In the genomic region with DNA sequence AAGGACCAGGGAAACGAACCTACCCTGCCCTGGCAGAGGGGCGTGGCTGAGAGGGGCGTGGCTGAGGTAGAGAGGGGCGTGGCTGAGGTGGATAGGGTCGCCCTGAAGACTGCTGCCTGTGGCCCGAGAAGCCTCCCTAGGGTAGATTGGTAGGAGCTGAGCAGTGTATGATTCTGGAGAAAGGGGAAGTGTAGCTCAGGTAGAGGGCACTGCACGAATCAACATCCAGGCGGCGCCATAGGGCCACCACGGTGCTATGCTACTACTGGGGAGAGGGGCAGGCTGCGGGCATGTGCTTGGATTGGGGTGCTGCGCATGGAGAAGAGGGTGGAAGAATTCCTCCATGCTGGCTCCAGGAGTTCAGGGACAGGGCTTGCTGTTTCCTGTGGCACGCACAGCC, we compare ENCODE assay signal across 7 mouse cellular contexts. TPM values are rescaled to one million over a fixed set of nuclear protein-coding genes. Genes with fewer than 3 reads are reported as not detected.
DNase-seq lines count a peak whose midpoint lies in the region; ATAC-seq and TF ChIP-seq lines count a peak whose summit lies in the region.

No protein-coding gene starts in this region.

- no peaks in the 10 kb centered on the region for H3K36me3 ChIP-seq in kidney, adult 2 months (ENCODE audit: control insufficient read depth, insufficient read depth, low read length)
- no peaks in the 10 kb centered on the region for H3K36me3 ChIP-seq in hindbrain, embryonic 13.5 days

- peaks cover 28% of the 10 kb centered on the region for H3K4me1 ChIP-seq in kidney, adult 2 months (ENCODE audit: control insufficient read depth, insufficient read depth, low read length)
- H3K4me1 ChIP-seq in hindbrain, embryonic 13.5 days (replicated peaks), result peaks cover 26% of the 10 kb centered on the region

- TF ChIP-seq CTCF in kidney, adult 2 months (conservative IDR thresholded peaks at IDR 0.05; ENCODE audit: insufficient read depth, insufficient read length, low read depth, low read length), result peak; percentile 37
- peak; percentile 27; the same call in 1 of the 2 replicates for TF ChIP-seq CTCF in brain, embryonic 14.5 days (IDR thresholded peaks at IDR 0.05; ENCODE audit: borderline replicate concordance, extremely low read depth, insufficient read depth, insufficient read length)

- TF ChIP-seq POLR2A in kidney, adult 2 months (IDR thresholded peaks at IDR 0.05; ENCODE audit: low read depth, low read length), result no peak
- TF ChIP-seq POLR2A in brain, embryonic 14.5 days (IDR thresholded peaks at IDR 0.05; ENCODE audit: borderline replicate concordance, extremely low read depth, insufficient read depth, insufficient read length, poor library complexity, severe bottlenecking), result no peak

- peak; percentile 37 for DNase-seq in kidney, adult 2 months
- no peak for DNase-seq in kidney, adult 18-20 months
- peak; percentile 89 for DNase-seq in ES-CJ7 (ENCODE audit: low read depth, low spot score)
- no peak for DNase-seq in brain, embryonic 14.5 days (ENCODE audit: low read depth)
- no peak for DNase-seq in frontal cortex, postnatal 14 days (ENCODE audit: low spot score in 2 of 2)

- H3K27me3 ChIP-seq in kidney, adult 2 months (replicated peaks; ENCODE audit: control insufficient read depth, insufficient read depth, low read length), result no peaks in the 10 kb centered on the region
- H3K27me3 ChIP-seq in hindbrain, embryonic 13.5 days, result peaks cover 11% of the 10 kb centered on the region; the same call in 1 of the 2 replicates

- H3K9me3 ChIP-seq in hindbrain, embryonic 13.5 days, result no peaks in the 10 kb centered on the region

- no peak overlapping the region for H3K4me2 ChIP-seq in hindbrain, embryonic 13.5 days

- 65% methylated on average over 13 of the region's 13 CpGs for WGBS in kidney, adult 2 months
- 50% methylated on average over 13 of the region's 13 CpGs for WGBS in hindbrain, embryonic 13.5 days

- no peak overlapping the region for H3K4me3 ChIP-seq in kidney, adult 2 months (ENCODE audit: insufficient read depth, low read depth, low read length)
- H3K4me3 ChIP-seq in hindbrain, embryonic 13.5 days, result no peak overlapping the region

- H3K9ac ChIP-seq in hindbrain, embryonic 13.5 days, result no peak overlapping the region

- peak; percentile 72 for ATAC-seq in neutrophil, adult 5-6 weeks (ENCODE audit: extremely low read depth, insufficient number of reproducible peaks, low FRiP score, poor library complexity, severe bottlenecking)
- no peak for ATAC-seq in hindbrain, embryonic 13.5 days (ENCODE audit: low FRiP score)

- no peak overlapping the region for H3K27ac ChIP-seq in kidney, adult 2 months (ENCODE audit: insufficient read depth, low read depth, low read length)
- H3K27ac ChIP-seq in hindbrain, embryonic 13.5 days, result no peak overlapping the region

RNA-seq across cellular contexts. Expression of a gene that starts 42.3 kb away (rescaled TPM):
- 26.2 and 64.8 TPM in 2 replicates for polyA plus RNA-seq in kidney, adult 2 months (2012; rRNA removed)
- polyA plus RNA-seq in brain, embryonic 14.5 days (2012; rRNA removed), result 3.1 and 11.8 TPM in 2 replicates
- 6.3 and 6.4 TPM in 2 replicates for total RNA-seq in neutrophil, adult 5-6 weeks (2017)
- 17.2 and 19.1 TPM in 2 replicates for polyA plus RNA-seq in hindbrain, embryonic 13.5 days (2015; fragmentation: Nextera tagmentation; extraction: Ambion mirVana)

Comparison
In these comparisons a context has a peak if more than half of its experiments do, and no peak if none do; other contexts are left out.
1. DNase-seq: peak in kidney, adult 2 months (single experiment) and ES-CJ7 (single experiment); none in kidney, adult 18-20 months (single experiment), brain, embryonic 14.5 days (single experiment) and frontal cortex, postnatal 14 days (0 of 2).